Mouse (Mus musculus): ENCODE measurements around the gene Ms4a8a.

DNA sequence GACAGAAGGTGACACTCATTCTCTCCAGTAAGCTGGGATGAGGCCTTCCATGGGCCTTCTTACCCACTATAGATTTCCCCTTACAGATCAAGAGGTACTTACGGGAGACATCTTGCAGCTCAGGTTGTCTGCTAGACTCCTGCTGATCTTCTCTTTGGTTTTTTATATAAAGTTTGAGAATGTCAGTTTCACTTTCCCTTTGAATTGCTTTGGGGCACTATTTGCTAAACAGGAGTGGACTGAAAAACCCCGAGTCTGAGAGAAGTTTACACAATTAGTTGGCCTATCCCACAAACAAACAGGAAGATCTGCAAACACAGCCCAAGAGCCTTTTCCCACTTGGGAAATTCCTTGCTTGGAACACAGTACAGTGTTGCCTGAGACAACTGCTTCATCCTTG is 30.6 kb downstream of the Ms4a8a start:
- TF ChIP-seq POLR2A (IDR thresholded peaks at IDR 0.05; ENCODE audit: borderline replicate concordance, extremely low read depth, insufficient read depth, insufficient read length, poor library complexity, severe bottlenecking) (no peak), CTCF (IDR thresholded peaks at IDR 0.05; ENCODE audit: borderline replicate concordance, extremely low read depth, insufficient read depth, insufficient read length) (no peak)

All from brain, embryonic 14.5 days (tissue).